Mouse (Mus musculus): Measurements from ENCODE around the gene Tjp1. TPM values are rescaled to one million over a fixed set of nuclear protein-coding genes. Genes with fewer than 3 reads are reported as not detected.

The Tjp1 gene
- polyA plus RNA-seq, 1 experiment = 209 TPM

- Histone ChIP-seq H3K4me3 (ENCODE audit: low read depth, low read length) (no peak overlapping the region), H3K36me3 (ENCODE audit: control insufficient read depth, insufficient read depth, low read length, poor library complexity, severe bottlenecking) (no peaks in the 10 kb centered on the region), H3K4me1 (ENCODE audit: control insufficient read depth, insufficient read depth, low read length) (peaks cover 2% of the 10 kb centered on the region), H3K27ac (ENCODE audit: insufficient read depth, low read length) (no peak overlapping the region), H3K9me3 (replicated peaks; ENCODE audit: control insufficient read depth, insufficient read depth, low read length, poor library complexity, severe bottlenecking) (no peaks in the 10 kb centered on the region), H3K27me3 (ENCODE audit: control insufficient read depth, insufficient read depth, low read length, poor library complexity, severe bottlenecking) (no peaks in the 10 kb centered on the region), H3K9ac (ENCODE audit: low read depth, poor library complexity, severe bottlenecking) (no peak overlapping the region)
- TF ChIP-seq CTCF (IDR thresholded peaks at IDR 0.05; ENCODE audit: low read depth, low read length) = no peak
- no peak for TF ChIP-seq EP300 (IDR thresholded peaks at IDR 0.05; ENCODE audit: insufficient read depth, low read depth, low read length)
- TF ChIP-seq POLR2A (IDR thresholded peaks at IDR 0.05; ENCODE audit: insufficient read depth, low read length) = no peak
These were observed 59.4 kb downstream of the Tjp1 start for GRCm38 (mm10) chr7:65468191-65468590.

- TF ChIP-seq POLR2A (IDR thresholded peaks at IDR 0.05; ENCODE audit: insufficient read depth, low read length) (no peak), CTCF (IDR thresholded peaks at IDR 0.05; ENCODE audit: low read depth, low read length) (no peak), EP300 (IDR thresholded peaks at IDR 0.05; ENCODE audit: insufficient read depth, low read depth, low read length) (no peak)
- Histone ChIP-seq H3K4me1 (ENCODE audit: control insufficient read depth, insufficient read depth, low read length) (peaks cover 2% of the 10 kb centered on the region), H3K9ac (ENCODE audit: low read depth, poor library complexity, severe bottlenecking) (no peak overlapping the region), H3K27me3 (ENCODE audit: control insufficient read depth, insufficient read depth, low read length, poor library complexity, severe bottlenecking) (no peaks in the 10 kb centered on the region), H3K36me3 (ENCODE audit: control insufficient read depth, insufficient read depth, low read length, poor library complexity, severe bottlenecking) (no peaks in the 10 kb centered on the region), H3K4me3 (ENCODE audit: low read depth, low read length) (no peak overlapping the region), H3K9me3 (replicated peaks; ENCODE audit: control insufficient read depth, insufficient read depth, low read length, poor library complexity, severe bottlenecking) (no peaks in the 10 kb centered on the region), H3K27ac (ENCODE audit: insufficient read depth, low read length) (no peak overlapping the region)
These were observed 60.1 kb downstream of the Tjp1 start for GRCm38 (mm10) chr7:65467306-65468021.

- Histone ChIP-seq H3K9me3 (replicated peaks; ENCODE audit: control insufficient read depth, insufficient read depth, low read length, poor library complexity, severe bottlenecking) (no peaks in the 10 kb centered on the region), H3K4me1 (ENCODE audit: control insufficient read depth, insufficient read depth, low read length) (peaks cover 2% of the 10 kb centered on the region), H3K36me3 (ENCODE audit: control insufficient read depth, insufficient read depth, low read length, poor library complexity, severe bottlenecking) (no peaks in the 10 kb centered on the region), H3K9ac (ENCODE audit: low read depth, poor library complexity, severe bottlenecking) (no peak overlapping the region), H3K4me3 (ENCODE audit: low read depth, low read length) (no peak overlapping the region), H3K27ac (ENCODE audit: insufficient read depth, low read length) (no peak overlapping the region), H3K27me3 (ENCODE audit: control insufficient read depth, insufficient read depth, low read length, poor library complexity, severe bottlenecking) (no peaks in the 10 kb centered on the region)
- TF ChIP-seq CTCF (IDR thresholded peaks at IDR 0.05; ENCODE audit: low read depth, low read length) = no peak
- no peak for TF ChIP-seq POLR2A (IDR thresholded peaks at IDR 0.05; ENCODE audit: insufficient read depth, low read length)
- TF ChIP-seq EP300 (IDR thresholded peaks at IDR 0.05; ENCODE audit: insufficient read depth, low read depth, low read length) = 0 out of 2 replicates have a peak, but pooled peaks have one; percentile 21
These were observed 61.4 kb downstream of the Tjp1 start for GRCm38 (mm10) chr7:65466137-65466536.

GRCm38 (mm10) chr7:65464518-65465037 is 63.0 kb downstream of the Tjp1 start:
- Histone ChIP-seq H3K4me1 (ENCODE audit: control insufficient read depth, insufficient read depth, low read length) (peaks cover 2% of the 10 kb centered on the region), H3K4me3 (ENCODE audit: low read depth, low read length) (no peak overlapping the region), H3K9ac (ENCODE audit: low read depth, poor library complexity, severe bottlenecking) (no peak overlapping the region), H3K27ac (ENCODE audit: insufficient read depth, low read length) (no peak overlapping the region), H3K36me3 (ENCODE audit: control insufficient read depth, insufficient read depth, low read length, poor library complexity, severe bottlenecking) (no peaks in the 10 kb centered on the region), H3K9me3 (replicated peaks; ENCODE audit: control insufficient read depth, insufficient read depth, low read length, poor library complexity, severe bottlenecking) (no peaks in the 10 kb centered on the region), H3K27me3 (ENCODE audit: control insufficient read depth, insufficient read depth, low read length, poor library complexity, severe bottlenecking) (no peaks in the 10 kb centered on the region)
- no peak for TF ChIP-seq POLR2A (IDR thresholded peaks at IDR 0.05; ENCODE audit: insufficient read depth, low read length)
- TF ChIP-seq CTCF (IDR thresholded peaks at IDR 0.05; ENCODE audit: low read depth, low read length) = no peak
- TF ChIP-seq EP300 (IDR thresholded peaks at IDR 0.05; ENCODE audit: insufficient read depth, low read depth, low read length) = no peak

GRCm38 (mm10) chr7:65463438-65463837 is 64.1 kb downstream of the Tjp1 start:
- Histone ChIP-seq H3K4me3 (ENCODE audit: low read depth, low read length) (no peak overlapping the region), H3K36me3 (ENCODE audit: control insufficient read depth, insufficient read depth, low read length, poor library complexity, severe bottlenecking) (no peaks in the 10 kb centered on the region), H3K27ac (ENCODE audit: insufficient read depth, low read length) (no peak overlapping the region), H3K9ac (ENCODE audit: low read depth, poor library complexity, severe bottlenecking) (no peak overlapping the region), H3K9me3 (replicated peaks; ENCODE audit: control insufficient read depth, insufficient read depth, low read length, poor library complexity, severe bottlenecking) (no peaks in the 10 kb centered on the region), H3K27me3 (ENCODE audit: control insufficient read depth, insufficient read depth, low read length, poor library complexity, severe bottlenecking) (no peaks in the 10 kb centered on the region), H3K4me1 (ENCODE audit: control insufficient read depth, insufficient read depth, low read length) (peaks cover 2% of the 10 kb centered on the region)
- TF ChIP-seq CTCF (IDR thresholded peaks at IDR 0.05; ENCODE audit: low read depth, low read length) = no peak
- TF ChIP-seq POLR2A (IDR thresholded peaks at IDR 0.05; ENCODE audit: insufficient read depth, low read length) = no peak
- no peak for TF ChIP-seq EP300 (IDR thresholded peaks at IDR 0.05; ENCODE audit: insufficient read depth, low read depth, low read length)

- H3K9ac ChIP-seq (ENCODE audit: low read depth, poor library complexity, severe bottlenecking) = no peak overlapping the region
These were observed 66.2 kb downstream of the Tjp1 start for GRCm38 (mm10) chr7:65461412-65461811.

More at GRCm38 (mm10) chr7:65461412-65461811, 66.2 kb downstream of the Tjp1 start:
- Histone ChIP-seq H3K27ac (ENCODE audit: insufficient read depth, low read length) (no peak overlapping the region), H3K27me3 (ENCODE audit: control insufficient read depth, insufficient read depth, low read length, poor library complexity, severe bottlenecking) (no peaks in the 10 kb centered on the region), H3K36me3 (ENCODE audit: control insufficient read depth, insufficient read depth, low read length, poor library complexity, severe bottlenecking) (no peaks in the 10 kb centered on the region), H3K4me3 (ENCODE audit: low read depth, low read length) (no peak overlapping the region), H3K4me1 (ENCODE audit: control insufficient read depth, insufficient read depth, low read length) (peaks cover 2% of the 10 kb centered on the region), H3K9me3 (replicated peaks; ENCODE audit: control insufficient read depth, insufficient read depth, low read length, poor library complexity, severe bottlenecking) (no peaks in the 10 kb centered on the region)
- TF ChIP-seq EP300 (IDR thresholded peaks at IDR 0.05; ENCODE audit: insufficient read depth, low read depth, low read length) (no peak), POLR2A (IDR thresholded peaks at IDR 0.05; ENCODE audit: insufficient read depth, low read length) (no peak), CTCF (IDR thresholded peaks at IDR 0.05; ENCODE audit: low read depth, low read length) (no peak)
